Mouse (Mus musculus) testis, adult 2 months (tissue): ENCODE results near the gene Abcc2. TPM values are rescaled to one million over a fixed set of nuclear protein-coding genes. Genes with fewer than 3 reads are reported as not detected.
A peak's percentile ranks its signal among the peaks of the same experiment; 100 is the strongest.

Experiments used
- H3K27ac ChIP-seq: fragments of 200-500 bp; 2 replicates; pipeline ENCODE4 v1.5.1; 2012; ENCODE audit warnings: low read depth, low read length; ENCODE audit not compliant: control insufficient read depth, insufficient read depth
- H3K27me3 ChIP-seq: fragments of 200-500 bp; 2 replicates; pipeline ENCODE4 v1.6.1; 2012; ENCODE audit warnings: mild to moderate bottlenecking, low read length, moderate library complexity; ENCODE audit not compliant: control insufficient read depth, insufficient read depth
- H3K36me3 ChIP-seq: fragments of 200-500 bp; 2 replicates; pipeline ENCODE4 v1.6.1; 2012; ENCODE audit warnings: mild to moderate bottlenecking, low read length; ENCODE audit not compliant: control insufficient read depth, insufficient read depth
- H3K4me1 ChIP-seq: fragments of 200-500 bp; 2 replicates; pipeline ENCODE4 v1.6.1; 2012; ENCODE audit warnings: low read length; ENCODE audit not compliant: control insufficient read depth, insufficient read depth
- H3K4me3 ChIP-seq: fragments of 200-500 bp; 2 replicates; pipeline ENCODE4 v1.5.1; 2012; ENCODE audit warnings: low read depth, mild to moderate bottlenecking, low read length, moderate library complexity, mixed read lengths; ENCODE audit not compliant: control insufficient read depth
- CTCF ChIP-seq: fragments of 200-500 bp; IDR thresholded peaks from 2 replicates; pipeline ENCODE4 v1.5.1; 2012; ENCODE audit warnings: low read depth, mild to moderate bottlenecking, inconsistent platforms, low read length, moderate library complexity; ENCODE audit not compliant: control insufficient read depth, insufficient read depth, insufficient replicate concordance
- POLR2A ChIP-seq: fragments of 200-500 bp; IDR thresholded peaks from 2 replicates; pipeline ENCODE4 v1.6.1; 2012; ENCODE audit warnings: low read depth, mild to moderate bottlenecking, inconsistent platforms, low read length, moderate library complexity; ENCODE audit not compliant: control insufficient read depth
- polyA plus RNA-seq: library from polyadenylated mRNA; depleted of rRNA; stranded (reverse); fragments of >200 nt; gene quantifications from 2 replicates; pipeline ENCODE4 v1.2.3, GENCODE M21; 2012

Abcc2 gene
- polyA plus RNA-seq, 1 experiment = 0.33 TPM

DNA sequence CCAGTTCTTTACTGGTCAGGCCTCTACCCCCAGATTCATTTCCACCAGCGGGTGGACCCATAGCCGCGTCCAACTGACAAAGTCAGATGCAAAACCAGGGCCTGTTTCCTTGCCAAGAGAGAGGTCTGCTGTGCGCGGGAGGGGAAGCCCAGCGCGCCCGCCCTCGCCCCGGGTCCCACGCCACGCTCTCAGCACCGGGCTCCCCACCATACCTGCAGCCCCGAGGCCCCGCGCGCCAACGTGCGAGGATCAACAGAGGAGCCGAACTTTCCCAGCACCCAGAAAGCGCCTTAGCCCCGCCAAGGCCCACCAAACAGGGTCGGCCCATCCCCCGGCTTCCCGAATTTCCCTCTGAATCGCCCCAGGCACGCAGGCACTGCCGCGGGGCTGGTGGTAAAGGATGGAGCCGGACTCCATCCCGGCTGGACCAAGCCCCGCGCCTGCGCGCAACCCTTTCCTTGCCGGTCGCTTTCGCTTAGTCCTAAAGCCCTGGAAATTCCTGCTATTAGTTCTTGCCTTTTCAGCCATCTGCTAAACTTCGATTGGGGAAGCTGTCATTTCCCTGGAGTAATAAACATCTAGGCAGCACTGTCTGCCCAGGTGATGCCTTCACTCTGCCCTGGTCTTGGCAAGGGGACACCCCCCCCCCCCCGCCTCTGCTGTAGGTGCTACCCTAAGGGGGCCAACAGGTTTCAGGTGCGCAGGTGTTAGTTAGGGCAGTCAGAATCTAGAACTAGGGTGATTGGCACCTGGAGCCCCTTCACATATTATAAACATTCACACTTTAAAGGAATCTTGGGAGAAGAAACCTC, 97.6 kb downstream of the Abcc2 start:
- Histone ChIP-seq H3K27me3 (no peaks in the 10 kb centered on the region), H3K36me3 (no peaks in the 10 kb centered on the region), H3K4me1 (peaks cover 22% of the 10 kb centered on the region), H3K27ac (no peak overlapping the region), H3K4me3 (peak overlapping the region; percentile 61)
- TF ChIP-seq CTCF = no peak
- TF ChIP-seq POLR2A = no peak

DNA sequence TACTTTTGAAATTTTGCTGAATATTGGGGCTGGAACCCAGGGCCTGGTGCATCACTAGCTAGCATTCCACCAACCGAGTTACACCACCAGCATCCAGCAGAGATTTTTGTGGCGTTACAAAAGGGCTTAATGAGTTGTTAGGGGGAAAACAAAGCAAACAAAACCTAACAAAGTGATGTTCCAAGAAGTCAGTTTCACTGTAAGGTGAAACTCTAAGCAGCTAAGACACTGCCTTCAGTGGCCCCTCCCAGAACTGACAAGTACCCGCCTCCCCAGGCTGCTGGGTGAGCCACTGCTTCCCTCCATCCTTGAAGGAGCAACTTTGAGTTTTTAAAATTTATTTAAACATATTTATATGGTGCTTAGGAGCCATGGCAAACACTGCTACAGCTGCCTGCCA, 98.4 kb downstream of the Abcc2 start:
- no peak for TF ChIP-seq POLR2A
- TF ChIP-seq CTCF = no peak
- no peaks in the 10 kb centered on the region for H3K27me3 ChIP-seq
- H3K4me3 ChIP-seq = no peak overlapping the region
- no peaks in the 10 kb centered on the region for H3K36me3 ChIP-seq
- no peak overlapping the region for H3K27ac ChIP-seq
- peaks cover 20% of the 10 kb centered on the region for H3K4me1 ChIP-seq

DNA sequence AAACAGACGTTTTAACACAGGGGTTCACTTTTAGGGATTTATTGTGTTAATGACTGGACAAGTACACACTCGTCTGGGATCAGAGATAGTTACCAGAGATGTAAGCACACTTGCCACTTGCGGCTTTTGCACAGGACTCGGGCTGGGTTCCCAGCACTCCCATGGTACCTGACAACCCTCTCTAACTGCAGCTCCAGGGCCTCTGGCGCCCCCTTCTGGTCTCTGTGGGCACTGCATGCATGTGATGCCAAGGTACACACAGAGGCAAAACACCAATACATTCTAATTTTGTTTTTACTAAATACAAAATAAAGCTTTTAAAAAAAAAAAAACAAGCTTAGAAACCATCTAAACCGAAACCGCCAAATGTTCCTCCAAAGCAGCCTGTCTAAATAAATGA, 99.6 kb downstream of the Abcc2 start:
- Histone ChIP-seq H3K36me3 (no peaks in the 10 kb centered on the region), H3K27me3 (no peaks in the 10 kb centered on the region), H3K4me3 (no peak overlapping the region), H3K4me1 (peaks cover 22% of the 10 kb centered on the region), H3K27ac (no peak overlapping the region)
- TF ChIP-seq POLR2A = no peak
- peak; percentile 91; the same call in 1 of the 2 replicates for TF ChIP-seq CTCF

DNA sequence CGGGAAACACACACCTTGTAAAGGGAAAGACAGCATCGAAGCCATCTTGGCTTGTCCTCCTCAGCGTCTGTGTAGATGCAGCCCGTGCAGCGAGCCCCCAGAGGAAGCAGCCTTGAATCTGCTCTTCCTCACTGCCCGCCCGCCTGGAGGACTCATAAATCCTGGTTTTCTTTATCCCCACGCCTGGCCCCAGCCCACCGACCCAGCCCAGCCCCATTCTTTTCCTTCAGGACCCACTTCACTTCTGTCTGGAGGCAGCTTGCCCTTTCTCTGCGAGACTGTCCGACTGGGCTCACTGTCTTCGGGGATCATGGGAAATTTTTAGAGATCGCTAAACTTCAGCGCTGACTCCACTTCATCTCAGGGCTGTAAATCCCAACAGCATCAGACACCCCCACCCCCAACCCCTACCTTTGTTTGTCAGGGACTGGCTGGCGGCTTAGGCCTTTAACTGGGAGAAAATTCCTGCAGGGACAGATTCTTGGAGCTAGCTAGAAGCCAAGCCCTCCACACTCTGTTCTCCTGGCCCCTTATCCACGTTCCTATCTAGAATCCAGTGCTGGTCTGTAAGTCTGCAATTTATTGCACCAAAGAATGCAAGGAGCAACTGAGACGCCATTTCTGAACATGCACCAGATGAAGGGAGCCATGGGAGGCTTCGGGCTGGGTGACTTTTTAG, 101.0 kb downstream of the Abcc2 start:
- Histone ChIP-seq H3K4me3 (no peak overlapping the region), H3K4me1 (peaks cover 26% of the 10 kb centered on the region), H3K27ac (no peak overlapping the region), H3K36me3 (no peaks in the 10 kb centered on the region), H3K27me3 (no peaks in the 10 kb centered on the region)
- TF ChIP-seq CTCF = no peak

DNA sequence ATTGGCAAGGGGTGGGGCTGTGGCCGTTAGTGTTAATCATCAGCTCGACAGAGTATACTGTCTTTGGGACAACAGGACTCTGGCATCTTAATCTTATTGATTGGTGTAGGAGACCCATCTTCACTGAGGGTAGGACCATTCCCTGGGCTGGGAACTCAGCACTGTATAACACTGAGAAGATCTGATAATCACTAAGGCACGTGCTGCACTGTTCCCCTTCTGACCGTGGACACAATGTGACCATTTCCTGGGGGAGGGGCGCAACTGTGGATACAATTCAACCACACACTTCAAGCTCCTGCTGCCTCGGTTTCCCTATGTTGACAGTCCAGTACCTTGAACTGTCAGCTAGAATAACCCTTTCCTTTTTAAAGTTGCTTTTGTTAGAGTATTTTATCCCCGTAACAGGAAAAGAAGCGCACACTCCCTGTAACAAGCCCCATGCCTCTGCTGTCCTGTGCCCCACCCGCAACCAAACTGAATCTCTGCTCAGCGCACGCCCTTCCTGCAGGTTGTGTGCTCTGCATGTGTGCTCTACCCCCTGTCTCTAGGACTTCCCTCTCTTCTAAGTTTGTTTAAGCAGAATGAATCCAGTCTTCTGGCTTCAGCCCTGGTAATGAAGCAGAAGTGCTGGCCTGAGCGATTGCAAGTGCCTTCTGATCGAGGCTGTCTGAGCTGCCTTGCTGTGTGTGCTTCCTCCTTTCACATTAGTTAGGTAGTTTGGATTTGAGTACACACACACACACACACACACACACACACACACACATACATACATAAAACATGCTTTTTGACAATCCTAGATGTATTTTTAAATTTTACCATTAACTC, 102.9 kb downstream of the Abcc2 start:
- H3K36me3 ChIP-seq = no peaks in the 10 kb centered on the region
- TF ChIP-seq POLR2A (no peak), CTCF (no peak)
- no peaks in the 10 kb centered on the region for H3K27me3 ChIP-seq
- H3K27ac ChIP-seq = no peak overlapping the region
- no peak overlapping the region for H3K4me3 ChIP-seq
- peaks cover 17% of the 10 kb centered on the region for H3K4me1 ChIP-seq

DNA sequence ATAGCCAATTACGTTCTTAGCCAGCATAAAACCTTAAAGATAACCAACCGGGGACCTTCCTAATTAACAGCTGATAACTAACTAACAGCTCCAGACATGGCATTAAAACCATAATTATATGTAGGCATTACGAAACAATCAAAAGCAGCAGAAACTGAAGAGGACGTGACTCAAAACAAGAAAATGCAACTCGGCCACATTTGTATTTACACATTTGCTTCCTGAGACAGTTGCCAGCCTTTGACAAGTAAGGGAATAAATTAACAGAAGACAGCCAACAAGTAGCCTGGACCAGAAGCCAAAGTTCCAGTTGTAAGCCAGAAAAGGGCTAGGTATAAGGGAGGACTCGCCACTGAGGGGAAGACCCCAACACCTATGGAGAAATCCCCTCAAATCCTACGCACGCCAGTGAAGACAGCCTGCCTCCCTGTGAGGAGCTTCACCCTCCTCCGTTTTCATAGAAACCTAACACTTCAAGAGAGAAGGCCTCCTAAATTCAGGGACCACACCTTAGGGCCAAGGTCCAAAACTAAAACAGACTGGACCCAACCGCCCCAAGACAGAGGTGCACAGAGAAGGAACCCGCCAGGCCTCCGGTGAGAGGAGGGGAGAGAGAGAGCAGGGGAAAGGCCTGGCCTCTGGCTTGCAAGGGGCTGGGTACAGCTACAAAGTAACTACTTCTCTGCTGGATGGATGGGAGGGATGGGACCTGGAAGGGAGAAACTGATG, 104.5 kb downstream of the Abcc2 start:
- TF ChIP-seq POLR2A = no peak
- Histone ChIP-seq H3K4me3 (no peak overlapping the region), H3K4me1 (peaks cover 15% of the 10 kb centered on the region), H3K27ac (no peak overlapping the region), H3K27me3 (no peaks in the 10 kb centered on the region), H3K36me3 (no peaks in the 10 kb centered on the region)

DNA sequence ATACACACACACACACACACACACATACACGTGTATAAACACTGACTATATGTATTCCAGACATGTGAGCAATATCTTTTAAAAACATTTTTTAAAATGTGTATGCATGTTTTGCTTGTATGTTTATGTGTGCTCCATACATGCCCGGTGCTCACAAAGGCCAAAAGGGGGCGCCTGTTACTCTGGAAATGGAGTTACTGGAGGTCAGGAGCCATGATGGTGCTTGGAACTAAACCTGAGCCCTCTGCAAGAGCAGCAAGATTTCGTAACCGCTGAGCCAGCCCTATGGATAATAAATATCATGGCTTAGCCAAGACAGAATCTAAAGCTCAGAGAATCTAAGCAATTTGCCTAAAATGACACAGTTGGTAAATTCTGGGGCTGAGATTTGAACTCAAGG, 105.2 kb downstream of the Abcc2 start:
- Histone ChIP-seq H3K27ac (no peak overlapping the region), H3K36me3 (no peaks in the 10 kb centered on the region), H3K4me3 (no peak overlapping the region), H3K27me3 (no peaks in the 10 kb centered on the region), H3K4me1 (peaks cover 15% of the 10 kb centered on the region)
- TF ChIP-seq CTCF = no peak
- no peak for TF ChIP-seq POLR2A
